Mouse (Mus musculus) spleen, postnatal 36 days (tissue): ENCODE results near the gene Gm28053.
A peak's percentile ranks its signal among the peaks of the same experiment; 100 is the strongest.
"Not testable (repeated sequence)": the region's sequence is repeated elsewhere in the genome, so short reads cannot be mapped to it uniquely, and the experiment has no call there.

Experiments used
- DNase-seq, 2 experiments: peaks; one replicate each; pipeline ENCODE4 v3.0.0; 2022; ENCODE audit warnings: low spot score in 2 of 2, mixed read lengths in 1 of 2

Gm28053 gene

DNA sequence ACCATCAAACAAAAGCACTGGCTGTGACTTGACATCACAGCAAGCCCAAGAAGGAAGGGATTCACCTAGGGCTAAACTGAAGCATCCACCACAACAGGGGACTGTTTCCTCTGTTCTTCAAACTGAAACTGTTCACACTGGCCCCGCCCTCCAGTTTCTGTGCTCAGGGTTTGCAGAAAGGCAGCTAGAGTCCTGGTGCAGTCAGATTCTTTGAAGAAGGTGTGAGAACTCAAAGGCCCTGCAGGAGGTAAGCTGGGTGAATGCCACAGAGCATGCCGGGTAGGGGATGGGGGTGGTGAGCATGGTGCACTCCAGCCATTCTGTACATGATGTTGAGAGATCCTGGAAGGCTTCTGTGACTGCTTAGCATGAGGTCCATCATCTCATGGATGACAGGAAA lies at the start of gene Gm28053, which contains the start of gene Gimap7:
Gene Gm28053, plus strand, starts transcription at position 153 of the 400 bp plus-strand sequence.
Gene Gimap7, plus strand, starts transcription at position 167 of the 400 bp plus-strand sequence.
- DNase-seq: peak; percentile 81 to 85

GRCm38 (mm10) chr6:48669446-48669969 lies 48.9 kb upstream of the Gm28053 start:
- DNase-seq: no peak

GRCm38 (mm10) chr6:48674291-48675058 lies 43.9 kb upstream of the Gm28053 start:
- DNase-seq: peak; percentile 52 to 63

GRCm38 (mm10) chr6:48675400-48675930 lies 42.9 kb upstream of the Gm28053 start:
- DNase-seq: no peak

- DNase-seq: peak; percentile 89 to 90
These were observed 42.2 kb upstream of the Gm28053 start, which contains the start of gene Gimap9 for GRCm38 (mm10) chr6:48675931-48676859. Gene Gimap9, plus strand, starts transcription at chr6:48676129.

- DNase-seq: no peak
These were observed 41.5 kb upstream of the Gm28053 start for GRCm38 (mm10) chr6:48676860-48677415.

- no peak for DNase-seq
These were observed 40.7 kb upstream of the Gm28053 start for GRCm38 (mm10) chr6:48677492-48678345.

DNA sequence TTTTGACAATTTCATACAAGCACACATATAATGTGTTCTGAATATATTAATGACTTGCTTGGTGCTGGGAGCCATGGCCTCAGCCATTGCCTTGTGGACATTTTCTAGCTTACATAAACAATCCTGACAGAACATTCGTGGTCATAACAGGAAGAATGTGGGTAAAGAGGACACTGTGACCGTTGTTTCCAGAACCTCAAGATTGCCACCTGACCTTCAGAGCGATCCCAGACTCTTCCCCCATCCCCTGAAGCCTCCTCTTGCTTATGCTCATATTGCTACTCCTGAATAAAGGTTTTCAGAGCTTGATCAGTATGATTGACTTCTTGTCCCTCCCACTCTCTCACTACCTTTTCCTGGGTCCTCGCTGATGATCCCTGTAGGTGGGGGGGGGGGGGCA lies 40.0 kb upstream of the Gm28053 start:
- no peak for DNase-seq

- no peak for DNase-seq
These were observed 38.7 kb upstream of the Gm28053 start for GRCm38 (mm10) chr6:48679701-48680100.

- DNase-seq: no peak
These were observed 38.0 kb upstream of the Gm28053 start for GRCm38 (mm10) chr6:48680421-48680820.

DNA sequence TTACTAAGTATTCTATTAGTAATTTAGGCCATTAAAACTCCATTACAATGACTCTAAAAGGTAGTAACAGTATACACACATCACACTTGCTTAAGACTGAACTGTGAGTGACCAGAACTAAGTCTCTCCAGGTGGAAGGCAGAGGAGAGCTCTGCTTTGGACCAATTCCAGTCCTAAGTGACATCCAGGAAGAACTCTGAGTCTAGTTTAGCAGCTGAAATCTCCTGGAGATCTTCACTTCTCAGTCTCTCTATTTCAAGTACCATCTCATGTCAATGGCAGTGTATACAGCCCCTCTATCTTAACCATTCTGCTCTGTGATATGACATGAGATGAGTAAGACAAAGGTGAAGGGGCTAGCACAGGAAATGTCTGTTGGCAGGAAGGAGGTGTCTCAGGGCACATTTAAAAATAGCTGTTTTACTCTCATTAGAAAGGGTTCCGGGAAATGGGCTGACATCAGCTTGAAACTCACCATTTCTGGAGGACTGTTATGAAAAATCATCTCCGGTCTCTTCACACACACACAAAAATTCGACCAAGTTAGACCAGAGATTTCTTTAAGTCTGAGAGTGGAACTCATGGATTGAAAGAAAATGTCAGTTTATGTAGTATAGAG lies 36.8 kb upstream of the Gm28053 start:
- DNase-seq: peak; percentile 72 to 73

DNA sequence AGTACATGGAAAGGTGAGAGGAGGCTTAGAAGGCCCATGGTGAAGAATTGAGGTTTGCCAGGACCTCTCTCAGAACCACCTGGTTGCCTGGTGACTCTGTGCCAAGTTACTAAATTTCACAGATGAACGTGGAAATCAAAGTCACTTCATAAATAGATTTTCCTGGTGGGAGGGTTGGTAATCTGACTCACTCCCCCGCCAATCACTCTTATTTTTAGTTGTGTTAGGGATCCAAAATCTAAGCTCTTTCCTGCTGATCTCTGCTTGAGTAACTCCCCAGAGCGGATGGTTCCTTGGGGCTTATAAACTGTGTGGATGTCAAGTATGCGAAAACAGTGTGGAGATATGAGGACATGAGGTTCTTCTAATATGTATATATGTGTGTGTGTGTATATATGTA lies 36.1 kb upstream of the Gm28053 start:
- DNase-seq: no peak

DNA sequence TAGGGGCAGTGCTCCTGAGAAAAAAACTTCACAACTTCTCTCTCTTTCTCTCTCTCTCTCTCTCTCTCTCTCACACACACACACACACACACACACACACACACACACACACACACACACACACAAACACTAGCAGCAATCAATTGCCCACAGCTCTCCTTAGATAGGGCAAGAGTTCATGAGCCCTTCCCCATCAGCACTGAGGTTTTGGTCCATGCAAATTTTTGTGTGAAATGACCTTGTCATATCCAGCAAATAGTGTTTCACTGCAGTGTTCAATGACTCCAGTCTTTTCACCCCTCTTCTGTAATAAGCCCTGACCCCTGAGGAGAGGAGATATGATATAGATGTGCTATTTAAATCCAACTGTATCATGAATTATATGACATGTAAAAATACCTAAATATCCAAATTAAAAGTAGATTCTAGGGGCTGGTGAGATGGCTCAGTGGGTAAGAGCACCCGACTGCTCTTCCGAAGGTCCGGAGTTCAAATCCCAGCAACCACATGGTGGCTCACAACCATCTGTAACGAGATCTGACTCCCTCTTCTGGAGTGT lies 35.1 kb upstream of the Gm28053 start:
- not testable (repeated sequence) for DNase-seq

DNA sequence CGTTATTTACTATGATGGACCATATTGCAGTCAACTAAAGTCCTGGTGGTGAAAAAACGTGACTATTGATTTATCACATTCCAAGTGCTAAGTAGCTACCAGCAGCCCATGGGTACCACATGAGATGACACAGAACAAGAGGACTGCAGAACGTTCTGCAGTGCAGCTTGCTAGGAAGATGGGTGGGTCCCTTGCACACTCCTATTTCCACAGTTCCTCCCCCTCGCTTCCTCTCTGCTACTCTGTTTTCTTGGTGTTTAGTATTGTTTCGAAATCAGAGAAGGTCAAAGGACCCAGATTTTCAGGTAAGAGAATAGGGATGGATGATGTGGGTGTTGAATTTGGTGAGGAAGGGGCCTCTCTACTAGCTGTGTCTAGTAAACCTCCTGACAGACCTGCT lies 34.1 kb upstream of the Gm28053 start, which contains the start of gene Gimap4:
Gene Gimap4, plus strand, starts transcription at position 231 of the 400 bp plus-strand sequence.
- DNase-seq: no peak

- DNase-seq: no peak
These were observed 33.6 kb upstream of the Gm28053 start for GRCm38 (mm10) chr6:48684806-48685205.

DNA sequence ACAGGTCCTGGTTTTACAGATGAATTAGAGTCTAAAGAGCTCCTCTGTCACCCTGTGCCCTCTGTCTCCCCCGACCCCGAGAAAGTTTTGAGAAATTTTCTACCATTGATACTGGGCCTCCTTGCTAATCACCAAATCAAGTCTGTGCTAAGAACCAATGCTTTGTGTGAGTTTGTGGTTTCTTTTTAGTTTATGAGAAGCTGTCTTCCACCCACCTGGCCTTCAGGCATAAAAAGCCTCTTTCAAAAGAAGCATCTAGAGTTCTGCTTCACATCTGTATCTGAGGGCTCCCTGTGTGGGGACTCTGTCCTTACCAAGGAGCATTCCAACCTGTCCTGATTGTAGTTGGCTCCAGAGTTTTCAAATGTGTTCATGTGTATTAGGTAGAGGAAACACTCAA lies 33.2 kb upstream of the Gm28053 start:
- DNase-seq: no peak

GRCm38 (mm10) chr6:48685694-48686665 lies 32.4 kb upstream of the Gm28053 start:
- DNase-seq: no peak

DNA sequence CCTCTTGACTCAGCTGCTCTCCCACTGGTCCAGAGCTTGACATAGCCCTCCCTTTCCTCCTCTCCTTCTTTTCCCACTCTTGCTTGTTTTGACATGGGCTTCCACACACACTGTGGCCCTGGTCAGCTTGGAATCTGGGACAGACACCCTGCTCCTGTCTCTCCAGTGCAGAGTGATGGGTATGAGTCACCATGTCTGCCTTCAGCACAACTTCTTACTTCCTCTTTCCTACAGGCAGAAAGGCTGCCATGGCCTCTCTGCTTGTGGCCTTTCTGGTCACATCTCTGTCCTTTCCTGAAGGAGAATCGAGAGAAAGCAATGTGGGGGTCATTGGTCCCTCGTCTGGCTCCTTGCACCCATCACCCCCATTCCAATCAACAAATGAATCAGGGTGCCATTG lies 31.3 kb upstream of the Gm28053 start:
- peak in 1 of 2 experiments; percentile 55 for DNase-seq
